Mouse (Mus musculus) MEL (cell line): Measurements from ENCODE around the gene Enox1.

ENCODE experiments used
- CTCF ChIP-seq, 3 experiments: IDR thresholded peaks in 2 of 3; conservative IDR thresholded peaks in 1 of 3; 2 replicates each; pipeline ENCODE4 v1.5.1; 2011 to 2012; ENCODE audit warnings: low read length in 3 of 3, low read depth in 2 of 3, mild to moderate bottlenecking in 2 of 3, improper control_type of control experiment in 1 of 3, inconsistent platforms in 1 of 3, mixed read lengths in 1 of 3, moderate library complexity in 1 of 3; ENCODE audit not compliant: control insufficient read depth in 1 of 3, insufficient read depth in 1 of 3, poor library complexity in 1 of 3, severe bottlenecking in 1 of 3
- MAZ ChIP-seq: IDR thresholded peaks from 2 replicates; pipeline ENCODE4 v1.6.1; 2012; ENCODE audit warnings: low read depth, mild to moderate bottlenecking, inconsistent platforms, low read length, improper control_type of control experiment
- USF1 ChIP-seq: IDR thresholded peaks from 2 replicates; pipeline ENCODE4 v1.6.1; 2014; ENCODE audit warnings: low read depth, mild to moderate bottlenecking, inconsistent platforms, low read length, improper control_type of control experiment, moderate library complexity
- ZKSCAN1 ChIP-seq: IDR thresholded peaks from 2 replicates; pipeline ENCODE4 v1.6.1; 2012; ENCODE audit warnings: low read depth, mild to moderate bottlenecking, inconsistent platforms, low read length, improper control_type of control experiment, moderate library complexity

DNA sequence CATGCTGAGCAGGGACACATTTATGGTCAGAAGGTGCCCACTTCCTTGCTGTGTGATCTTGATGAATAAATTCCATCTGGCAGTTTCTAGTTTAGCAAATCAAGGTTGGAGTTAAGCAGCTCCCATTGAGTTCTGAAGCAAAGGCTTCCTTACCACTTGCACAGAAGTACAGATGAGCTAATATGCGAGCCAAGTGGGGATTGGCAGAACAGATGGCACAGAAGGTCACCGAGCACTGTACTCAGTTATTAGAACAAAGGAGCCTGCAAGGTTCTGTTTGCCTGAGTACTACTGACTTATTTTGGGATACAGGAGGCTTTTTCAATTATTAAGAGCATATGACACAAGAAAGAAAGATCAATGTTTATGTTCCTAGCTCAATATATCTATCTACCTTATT is 100.4 kb downstream of the Enox1 start:
- TF ChIP-seq CTCF (IDR thresholded peaks at IDR 0.05 in 2 of 3, conservative IDR thresholded peaks at IDR 0.05 in 1 of 3; ENCODE audit: control insufficient read depth in 1 of 3, insufficient read depth in 1 of 3, low read depth in 2 of 3, low read length in 3 of 3, poor library complexity in 1 of 3, severe bottlenecking in 1 of 3) (no peak), MAZ (no peak), ZKSCAN1 (no peak), USF1 (no peak)
